Mouse (Mus musculus) midbrain, postnatal 0 days (tissue): ENCODE data around the gene Grk5. TPM values are rescaled to one million over a fixed set of nuclear protein-coding genes. Genes with fewer than 3 reads are reported as not detected.

Experiments used
- ATAC-seq: fragments of 200-750 bp; cut with Nextera tagmentation; 2 replicates; pipeline ENCODE4 v1.8.0; 2017; ENCODE audit warnings: moderate number of reproducible peaks, mild to moderate bottlenecking, moderate TSS enrichment, moderate library complexity; ENCODE audit not compliant: low FRiP score
- DNase-seq: peaks from one replicate; pipeline ENCODE4 v3.0.0-alpha.2; 2015; ENCODE audit warnings: low spot score
- H3K27ac ChIP-seq: fragments of 300-500 bp; sonication (generic); 2 replicates; pipeline ENCODE4 v1.5.1; 2014; ENCODE audit warnings: low read depth, mild to moderate bottlenecking, low read length, mixed read lengths
- H3K27me3 ChIP-seq: fragments of 300-500 bp; sonication (generic); 2 replicates; pipeline ENCODE4 v1.6.1; 2014; ENCODE audit warnings: low read length, control low read depth, mixed read lengths; ENCODE audit not compliant: insufficient read depth
- H3K36me3 ChIP-seq: fragments of 300-500 bp; sonication (generic); 2 replicates; pipeline ENCODE4 v1.6.1; 2014; ENCODE audit warnings: low read length, control low read depth, mixed read lengths; ENCODE audit not compliant: insufficient read depth
- H3K4me1 ChIP-seq: fragments of 300-500 bp; sonication (generic); 2 replicates; pipeline ENCODE4 v1.6.1; 2014; ENCODE audit warnings: mild to moderate bottlenecking, control low read depth, antibody characterized with exemption, low read length, mixed read lengths; ENCODE audit not compliant: insufficient read depth
- H3K4me2 ChIP-seq: fragments of 300-500 bp; sonication (generic); 2 replicates; pipeline ENCODE4 v1.6.1; 2014; ENCODE audit warnings: low read depth, mild to moderate bottlenecking, low read length, mixed read lengths; ENCODE audit not compliant: poor library complexity, severe bottlenecking
- H3K4me3 ChIP-seq: fragments of 300-500 bp; sonication (generic); 2 replicates; pipeline ENCODE4 v1.5.1; 2014; ENCODE audit warnings: low read depth, mild to moderate bottlenecking, low read length, moderate library complexity
- H3K9ac ChIP-seq: fragments of 300-500 bp; sonication (generic); replicated peaks from 2 replicates; pipeline ENCODE4 v1.6.1; 2014; ENCODE audit warnings: mild to moderate bottlenecking, low read length, moderate library complexity, mixed read lengths; ENCODE audit not compliant: poor library complexity, severe bottlenecking
- H3K9me3 ChIP-seq: fragments of 300-500 bp; sonication (generic); 2 replicates; pipeline ENCODE4 v1.6.1; 2016; ENCODE audit warnings: low read length, control low read depth
- CTCF ChIP-seq: IDR thresholded peaks from 2 replicates; pipeline ENCODE4 v1.5.1; 2016; ENCODE audit warnings: antibody characterized with exemption, mild to moderate bottlenecking
- WGBS: fragments of 180-500 bp; shearing (Covaris S2); extraction: QIAGEN DNeasy Blood & Tissue Kit; methylation state at CpG from one replicate; pipeline ENCODE4 v1.1.7; 2014; 5-methylcytosine and 5-hydroxymethylcytosine counted together
- polyA plus RNA-seq: library from polyadenylated mRNA; unstranded; fragments of >200 nt; fragmentation: Nextera tagmentation; extraction: Ambion mirVana; gene quantifications from 2 replicates; pipeline ENCODE4 v1.2.1, GENCODE M21; 2015
- total RNA-seq: library from RNA; depleted of rRNA; stranded (reverse); fragments of >200 nt; gene quantifications from 2 replicates; pipeline ENCODE4 v1.2.3, GENCODE M21; 2014

Grk5 gene
- total and polyA plus RNA-seq, 2 experiments from 2014 or later: 2.1 to 10.6 TPM

DNA sequence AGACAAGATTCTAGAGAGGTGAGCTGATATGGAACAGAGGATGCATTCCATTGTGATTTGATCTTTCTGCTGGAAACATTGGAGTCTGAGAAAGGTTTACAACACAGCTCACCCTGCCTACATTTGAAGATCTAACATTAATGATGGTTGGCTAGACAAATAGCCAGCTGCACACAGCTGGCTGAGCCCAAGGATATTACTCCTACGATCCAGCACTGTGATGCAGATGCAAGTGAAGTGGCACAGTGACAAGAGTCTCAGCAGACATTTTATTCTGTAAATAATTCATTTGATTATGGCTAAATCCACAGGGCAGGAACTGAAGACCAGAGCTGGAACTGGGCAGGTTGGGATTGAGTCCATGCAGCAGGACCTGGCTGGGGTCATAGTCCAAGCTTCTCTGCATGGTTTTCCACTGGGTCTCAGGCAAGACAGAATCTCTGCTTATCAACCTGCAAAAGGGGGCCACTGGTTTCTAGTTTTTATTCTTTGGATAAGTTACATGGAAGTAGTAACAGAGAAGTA lies 70.2 kb downstream of the Grk5 start:
- H3K4me1 ChIP-seq: no peaks in the 10 kb centered on the region
- ATAC-seq: no peak
- H3K9ac ChIP-seq: no peak overlapping the region
- no peaks in the 10 kb centered on the region for H3K9me3 ChIP-seq
- WGBS: 85% methylated on average over 1 of the region's 1 CpGs
- no peaks in the 10 kb centered on the region for H3K27me3 ChIP-seq
- no peak for DNase-seq
- H3K4me2 ChIP-seq: no peak overlapping the region
- TF ChIP-seq CTCF: no peak
- H3K4me3 ChIP-seq: no peak overlapping the region
- no peak overlapping the region for H3K27ac ChIP-seq
- H3K36me3 ChIP-seq: no peaks in the 10 kb centered on the region

DNA sequence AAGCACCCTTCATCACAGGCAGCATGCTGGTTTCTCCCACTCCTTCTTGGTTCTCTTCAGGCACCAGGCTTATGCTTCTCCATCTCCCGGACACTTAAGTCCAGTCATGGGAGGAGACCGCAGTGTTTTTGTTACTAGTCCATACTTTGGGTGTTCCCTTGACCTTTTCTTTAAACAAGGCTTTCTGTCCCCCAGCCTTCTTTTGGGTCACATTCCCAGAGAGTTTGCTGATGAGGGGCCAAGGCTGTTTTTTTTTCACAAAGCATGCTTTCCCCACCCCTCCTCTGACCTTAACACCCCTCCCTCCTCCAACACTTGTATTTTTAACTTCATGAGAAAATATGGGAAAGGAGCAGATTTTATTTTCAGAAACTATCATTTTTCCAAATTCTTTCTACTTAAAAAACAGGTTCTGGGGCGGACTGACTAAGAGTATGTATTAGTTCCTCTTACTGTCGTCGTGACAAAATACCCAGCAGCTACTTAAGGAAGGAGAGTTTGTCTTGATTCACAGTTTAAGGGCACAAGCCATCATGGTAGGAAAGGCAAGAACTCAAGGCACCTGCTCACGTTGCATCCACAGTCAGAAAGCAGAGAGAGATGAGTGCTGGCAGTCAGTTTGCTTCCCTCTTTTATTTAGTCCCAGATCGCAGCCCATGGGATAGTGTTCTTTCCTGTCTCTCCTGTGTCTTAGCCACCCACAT lies 73.0 kb downstream of the Grk5 start:
- no peak overlapping the region for H3K27ac ChIP-seq
- WGBS: 91% methylated on average over 7 of the region's 7 CpGs
- no peak for TF ChIP-seq CTCF
- ATAC-seq: no peak
- no peaks in the 10 kb centered on the region for H3K27me3 ChIP-seq
- H3K36me3 ChIP-seq: no peaks in the 10 kb centered on the region
- no peak overlapping the region for H3K4me2 ChIP-seq
- H3K4me3 ChIP-seq: no peak overlapping the region
- no peak overlapping the region for H3K9ac ChIP-seq
- no peaks in the 10 kb centered on the region for H3K4me1 ChIP-seq
- DNase-seq: no peak
- H3K9me3 ChIP-seq: no peaks in the 10 kb centered on the region

DNA sequence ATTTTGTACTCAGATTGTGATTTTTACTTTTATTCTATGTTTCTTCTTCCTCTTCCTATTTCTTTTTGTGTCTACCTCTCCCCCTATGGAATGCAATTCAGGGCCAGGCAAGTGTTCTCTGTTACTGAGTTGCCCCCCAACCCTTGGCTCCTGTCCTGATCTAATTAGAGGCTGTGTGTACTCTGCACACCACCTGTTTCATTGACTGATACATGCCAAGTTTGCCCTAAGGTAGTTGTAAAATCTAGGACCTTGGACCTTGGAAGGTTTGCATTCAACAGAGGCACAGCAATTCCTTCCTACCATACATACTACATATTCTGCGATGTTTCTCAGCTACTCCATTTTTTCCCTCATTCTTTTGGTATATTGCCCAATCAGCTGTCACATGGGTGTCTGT lies 78.4 kb downstream of the Grk5 start:
- H3K36me3 ChIP-seq: no peaks in the 10 kb centered on the region
- DNase-seq (no peak), ATAC-seq (no peak)
- H3K27me3 ChIP-seq: no peaks in the 10 kb centered on the region
- no peak overlapping the region for H3K27ac ChIP-seq
- 91% methylated on average over 1 of the region's 1 CpGs for WGBS
- TF ChIP-seq CTCF: no peak
- H3K9me3 ChIP-seq: no peaks in the 10 kb centered on the region
- H3K9ac ChIP-seq: no peak overlapping the region
- no peak overlapping the region for H3K4me3 ChIP-seq
- H3K4me1 ChIP-seq: no peaks in the 10 kb centered on the region
- no peak overlapping the region for H3K4me2 ChIP-seq

DNA sequence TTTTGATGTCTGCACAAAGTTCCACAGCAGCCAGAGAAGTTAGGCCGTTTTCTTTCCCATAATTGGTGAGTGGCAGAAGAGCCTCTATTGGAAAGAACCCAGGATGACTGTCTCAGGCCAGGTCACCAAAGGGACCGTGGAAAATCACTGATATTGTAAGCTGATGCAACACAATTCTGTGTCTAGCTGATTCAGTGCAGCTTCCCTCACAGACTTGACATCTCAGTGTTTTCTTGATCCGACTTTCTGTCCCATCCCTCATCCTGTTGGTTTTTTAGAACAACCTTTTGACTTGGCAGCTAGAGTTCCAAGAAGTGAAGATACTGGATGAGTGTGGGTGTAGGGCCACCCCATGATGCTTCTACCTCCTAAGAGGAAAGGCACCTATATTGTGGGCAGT lies 80.9 kb downstream of the Grk5 start:
- no peak overlapping the region for H3K4me2 ChIP-seq
- no peak overlapping the region for H3K27ac ChIP-seq
- no peaks in the 10 kb centered on the region for H3K9me3 ChIP-seq
- DNase-seq (no peak), ATAC-seq (no peak)
- H3K9ac ChIP-seq: no peak overlapping the region
- H3K36me3 ChIP-seq: no peaks in the 10 kb centered on the region
- no peak overlapping the region for H3K4me3 ChIP-seq
- H3K4me1 ChIP-seq: no peaks in the 10 kb centered on the region
- no peaks in the 10 kb centered on the region for H3K27me3 ChIP-seq
- WGBS: 78% methylated on average over 3 of the region's 3 CpGs
- no peak for TF ChIP-seq CTCF

DNA sequence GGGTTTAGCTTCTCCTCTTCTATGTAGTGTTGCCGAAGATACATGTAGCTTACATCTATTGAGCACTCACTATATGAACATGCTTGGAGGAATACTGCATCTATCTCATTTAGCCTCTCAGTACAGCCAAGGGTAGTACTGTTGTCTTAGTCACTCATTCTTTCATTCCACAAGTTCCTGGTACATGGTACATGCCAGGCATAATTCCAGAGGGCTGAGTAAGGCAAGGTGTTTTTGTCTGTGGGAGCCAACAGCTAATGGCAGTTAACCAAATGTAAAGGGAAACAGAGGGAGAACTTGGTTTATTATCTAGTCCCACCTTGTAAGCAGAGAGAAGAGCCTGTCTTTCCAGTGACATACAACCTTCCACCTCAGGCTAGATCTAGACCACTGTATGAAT lies 82.0 kb downstream of the Grk5 start:
- no peaks in the 10 kb centered on the region for H3K36me3 ChIP-seq
- no peak overlapping the region for H3K27ac ChIP-seq
- ATAC-seq: no peak
- WGBS: 97% methylated on average over 1 of the region's 1 CpGs
- no peak overlapping the region for H3K9ac ChIP-seq
- H3K9me3 ChIP-seq: no peaks in the 10 kb centered on the region
- no peak overlapping the region for H3K4me3 ChIP-seq
- DNase-seq: no peak
- TF ChIP-seq CTCF: no peak
- no peaks in the 10 kb centered on the region for H3K27me3 ChIP-seq
- H3K4me1 ChIP-seq: no peaks in the 10 kb centered on the region
- no peak overlapping the region for H3K4me2 ChIP-seq

DNA sequence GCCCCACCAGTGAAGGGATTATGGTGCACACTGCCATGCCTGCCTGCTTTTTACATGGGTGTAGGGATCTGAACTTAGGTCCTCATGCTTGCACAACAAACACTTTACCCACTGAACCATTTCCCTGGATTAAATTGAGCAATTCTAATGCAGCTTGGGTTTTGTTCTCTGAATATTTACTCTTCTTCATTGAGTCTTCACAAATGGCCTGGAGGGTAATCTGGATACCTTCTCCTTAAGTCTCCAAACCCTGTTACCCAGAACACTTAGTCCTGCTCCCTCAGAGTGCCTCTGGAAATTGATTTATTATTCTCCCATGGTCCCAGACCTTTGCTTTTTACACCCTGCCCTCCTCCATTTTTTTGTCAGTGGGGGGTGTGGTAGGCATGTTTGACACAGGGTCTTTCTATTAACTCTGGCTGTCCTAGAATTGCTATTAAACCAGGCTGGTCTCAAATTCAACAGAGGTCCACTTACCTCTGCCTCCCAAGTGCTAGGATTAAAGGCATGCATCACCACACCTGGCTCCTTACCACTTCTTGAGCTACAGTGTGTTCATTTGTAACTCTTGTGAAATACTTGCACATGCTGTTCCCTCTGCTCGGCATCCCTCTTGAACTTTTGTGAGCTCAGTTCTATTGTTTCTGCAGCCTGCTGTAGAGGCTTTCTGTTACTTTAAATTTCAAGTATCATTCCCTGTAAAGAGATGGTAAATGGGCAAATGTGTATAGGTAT lies 82.9 kb downstream of the Grk5 start:
- H3K27me3 ChIP-seq: no peaks in the 10 kb centered on the region
- DNase-seq (no peak), ATAC-seq (no peak)
- no peaks in the 10 kb centered on the region for H3K9me3 ChIP-seq
- no peak overlapping the region for H3K4me3 ChIP-seq
- H3K27ac ChIP-seq: no peak overlapping the region
- H3K36me3 ChIP-seq: no peaks in the 10 kb centered on the region
- 78% methylated on average over 1 of the region's 1 CpGs for WGBS
- H3K4me1 ChIP-seq: no peaks in the 10 kb centered on the region
- no peak overlapping the region for H3K9ac ChIP-seq
- TF ChIP-seq CTCF: no peak
- H3K4me2 ChIP-seq: no peak overlapping the region
